Mouse (Mus musculus) heart, embryonic 16.5 days (tissue): ENCODE results near the gene Gpr3. TPM values are rescaled to one million over a fixed set of nuclear protein-coding genes. Genes with fewer than 3 reads are reported as not detected.

Source experiments
- ATAC-seq: fragments of 200-750 bp; cut with Nextera tagmentation; replicated peaks from 2 replicates; pipeline ENCODE4 v1.8.0; 2017; ENCODE audit warnings: moderate number of reproducible peaks; ENCODE audit not compliant: insufficient read depth, low FRiP score; ENCODE audit errors: extremely low read depth
- H3K27ac ChIP-seq: fragments of 300-500 bp; sonication (generic); 2 replicates; pipeline ENCODE4 v1.5.1; 2014; ENCODE audit warnings: mild to moderate bottlenecking, low read length, control low read depth, moderate library complexity
- H3K27me3 ChIP-seq: fragments of 300-500 bp; sonication (generic); 2 replicates; pipeline ENCODE4 v1.6.1; 2014; ENCODE audit warnings: low read length, mixed read lengths; ENCODE audit not compliant: control insufficient read depth, insufficient read depth
- H3K36me3 ChIP-seq: fragments of 300-500 bp; sonication (generic); 2 replicates; pipeline ENCODE4 v1.6.1; 2014; ENCODE audit not compliant: control insufficient read depth, insufficient read depth
- H3K4me1 ChIP-seq: fragments of 300-500 bp; sonication (generic); 2 replicates; pipeline ENCODE4 v1.6.1; 2014; ENCODE audit warnings: low read length, mixed read lengths; ENCODE audit not compliant: control insufficient read depth, insufficient read depth
- H3K4me2 ChIP-seq: fragments of 300-500 bp; sonication (generic); 2 replicates; pipeline ENCODE4 v1.6.1; 2014; ENCODE audit warnings: low read depth, mild to moderate bottlenecking, control low read depth, low read length
- H3K4me3 ChIP-seq: fragments of 300-500 bp; sonication (generic); 2 replicates; pipeline ENCODE4 v1.5.1; 2014; ENCODE audit warnings: mild to moderate bottlenecking, control low read depth, low read length
- H3K9ac ChIP-seq: fragments of 300-500 bp; sonication (generic); 2 replicates; pipeline ENCODE4 v1.6.1; 2014; ENCODE audit warnings: low read length, control low read depth
- H3K9me3 ChIP-seq: fragments of 300-500 bp; sonication (generic); replicated peaks from 2 replicates; pipeline ENCODE4 v1.6.1; 2016; ENCODE audit warnings: low read length; ENCODE audit not compliant: control insufficient read depth
- WGBS: fragments of 180-500 bp; shearing (Covaris S2); extraction: QIAGEN DNeasy Blood & Tissue Kit; methylation state at CpG from one replicate; pipeline ENCODE4 v1.1.7; 2014; 5-methylcytosine and 5-hydroxymethylcytosine counted together
- polyA plus RNA-seq: library from polyadenylated mRNA; unstranded; fragments of >200 nt; fragmentation: Nextera tagmentation; extraction: Ambion mirVana; gene quantifications from 2 replicates; pipeline ENCODE4 v1.2.1, GENCODE M21; 2015

Gene Gpr3
- polyA plus RNA-seq, 1 experiment from 2014 or later, result 0.14 TPM

DNA sequence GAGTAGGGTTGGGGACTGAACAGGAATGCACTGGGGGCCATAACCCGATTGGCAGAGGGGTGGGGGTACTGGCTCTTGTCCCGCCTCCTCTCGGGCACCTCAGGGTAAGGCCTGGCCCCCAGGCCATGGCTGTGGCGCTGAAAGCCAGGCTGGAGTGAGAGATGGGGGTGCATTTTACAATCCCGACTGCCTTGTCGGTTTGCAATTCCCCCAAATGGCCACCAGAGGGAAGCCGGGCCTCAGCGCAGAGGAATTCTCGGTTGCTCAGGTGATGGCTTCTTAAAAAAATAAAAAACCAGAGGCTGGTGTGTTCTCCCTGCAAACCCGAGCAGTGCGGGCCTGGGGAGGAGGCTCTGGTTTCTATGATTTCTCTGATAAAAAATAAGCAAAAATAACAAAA, 3.0 kb downstream of the Gpr3 start:
- Histone ChIP-seq H3K4me1 (peaks cover 16% of the 10 kb centered on the region), H3K9ac (no peak overlapping the region), H3K4me2 (no peak overlapping the region), H3K9me3 (no peaks in the 10 kb centered on the region), H3K4me3 (no peak overlapping the region), H3K27ac (no peak overlapping the region), H3K27me3 (peaks cover 12% of the 10 kb centered on the region), H3K36me3 (no peaks in the 10 kb centered on the region)
- 2% methylated on average over 11 of the region's 11 CpGs for WGBS
- ATAC-seq, result no peak

DNA sequence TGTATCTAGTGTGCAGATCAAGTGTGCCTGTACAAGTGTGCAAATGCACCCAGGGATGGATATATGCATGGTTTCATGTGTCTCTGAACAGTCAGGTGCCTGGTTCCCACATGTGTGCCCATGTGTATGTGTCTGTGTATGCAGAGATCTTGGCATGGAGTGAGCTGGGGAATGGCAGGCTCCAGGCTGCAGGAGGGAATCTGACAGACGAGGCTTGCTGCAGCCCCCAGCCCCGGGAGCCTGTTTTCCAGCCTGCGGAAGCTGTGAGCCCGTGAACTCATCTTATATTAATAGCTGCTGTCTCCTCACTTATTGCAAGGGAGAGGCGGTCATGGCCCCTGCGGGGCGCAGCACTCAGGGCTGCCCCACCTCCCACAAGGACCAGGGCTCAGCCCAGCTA, 8.0 kb downstream of the Gpr3 start:
- Histone ChIP-seq H3K4me3 (no peak overlapping the region), H3K9me3 (no peaks in the 10 kb centered on the region), H3K27ac (peak overlapping the region; percentile 59), H3K36me3 (no peaks in the 10 kb centered on the region; the same call in 1 of the 2 replicates), H3K27me3 (no peaks in the 10 kb centered on the region), H3K9ac (peak overlapping the region; percentile 59), H3K4me1 (peaks cover 27% of the 10 kb centered on the region), H3K4me2 (peak overlapping the region; percentile 19)
- 31% methylated on average over 7 of the region's 7 CpGs for WGBS
- ATAC-seq, result peak; percentile 33; the same call in 1 of the 2 replicates

DNA sequence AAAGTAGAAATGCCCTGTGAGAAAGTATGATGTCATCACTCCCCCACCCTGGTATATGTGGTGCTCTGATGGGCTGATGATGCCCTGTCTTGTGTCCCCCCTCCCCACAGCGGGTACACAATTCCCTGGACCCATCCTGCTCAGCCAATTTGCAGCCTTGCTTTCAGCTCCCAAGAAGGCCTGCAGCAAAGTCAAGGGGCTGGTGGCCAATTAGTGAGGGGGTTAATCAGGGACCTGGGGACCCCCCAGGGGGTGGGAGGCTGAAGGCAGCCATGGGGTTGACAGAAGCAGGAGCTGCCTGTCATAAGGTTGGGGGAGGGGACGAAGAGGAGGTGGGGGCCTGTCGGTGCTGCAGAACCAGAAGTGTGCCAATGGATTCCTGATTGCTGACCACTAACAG, 8.7 kb downstream of the Gpr3 start:
- ATAC-seq, result no peak
- no peaks in the 10 kb centered on the region for H3K27me3 ChIP-seq
- WGBS, result 56% methylated on average over 3 of the region's 3 CpGs
- H3K4me1 ChIP-seq, result peaks cover 34% of the 10 kb centered on the region
- H3K27ac ChIP-seq, result no peak overlapping the region
- H3K36me3 ChIP-seq, result no peaks in the 10 kb centered on the region; the same call in 1 of the 2 replicates
- no peaks in the 10 kb centered on the region for H3K9me3 ChIP-seq
- H3K4me3 ChIP-seq, result no peak overlapping the region
- H3K9ac ChIP-seq, result no peak overlapping the region
- no peak overlapping the region for H3K4me2 ChIP-seq

DNA sequence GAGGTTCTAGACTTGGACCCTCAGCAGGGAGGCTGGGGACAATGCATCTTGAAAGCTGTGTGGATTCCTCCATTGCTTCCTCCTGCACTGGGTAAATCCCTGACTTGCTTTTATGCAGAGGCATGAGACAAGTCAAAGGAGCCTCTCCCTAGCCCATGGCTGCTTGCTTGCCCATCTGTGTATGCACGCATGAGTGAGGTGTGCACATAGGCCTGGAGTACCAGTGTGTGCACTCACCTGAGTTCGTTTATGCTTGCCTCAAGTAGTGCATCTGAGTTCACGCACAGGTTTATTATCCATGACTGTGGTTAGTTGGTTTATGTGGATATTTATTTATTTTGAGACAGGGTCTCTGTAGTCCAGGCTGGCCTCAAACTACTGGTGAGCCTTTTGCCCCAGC, 10.1 kb downstream of the Gpr3 start:
- no peak overlapping the region for H3K9ac ChIP-seq
- H3K4me1 ChIP-seq, result peaks cover 48% of the 10 kb centered on the region
- H3K4me2 ChIP-seq, result no peak overlapping the region
- no peaks in the 10 kb centered on the region; the same call in 1 of the 2 replicates for H3K36me3 ChIP-seq
- no peak for ATAC-seq
- no peak overlapping the region for H3K4me3 ChIP-seq
- WGBS, result 92% methylated on average over 3 of the region's 3 CpGs
- H3K9me3 ChIP-seq, result no peaks in the 10 kb centered on the region
- H3K27me3 ChIP-seq, result no peaks in the 10 kb centered on the region
- H3K27ac ChIP-seq, result no peak overlapping the region

DNA sequence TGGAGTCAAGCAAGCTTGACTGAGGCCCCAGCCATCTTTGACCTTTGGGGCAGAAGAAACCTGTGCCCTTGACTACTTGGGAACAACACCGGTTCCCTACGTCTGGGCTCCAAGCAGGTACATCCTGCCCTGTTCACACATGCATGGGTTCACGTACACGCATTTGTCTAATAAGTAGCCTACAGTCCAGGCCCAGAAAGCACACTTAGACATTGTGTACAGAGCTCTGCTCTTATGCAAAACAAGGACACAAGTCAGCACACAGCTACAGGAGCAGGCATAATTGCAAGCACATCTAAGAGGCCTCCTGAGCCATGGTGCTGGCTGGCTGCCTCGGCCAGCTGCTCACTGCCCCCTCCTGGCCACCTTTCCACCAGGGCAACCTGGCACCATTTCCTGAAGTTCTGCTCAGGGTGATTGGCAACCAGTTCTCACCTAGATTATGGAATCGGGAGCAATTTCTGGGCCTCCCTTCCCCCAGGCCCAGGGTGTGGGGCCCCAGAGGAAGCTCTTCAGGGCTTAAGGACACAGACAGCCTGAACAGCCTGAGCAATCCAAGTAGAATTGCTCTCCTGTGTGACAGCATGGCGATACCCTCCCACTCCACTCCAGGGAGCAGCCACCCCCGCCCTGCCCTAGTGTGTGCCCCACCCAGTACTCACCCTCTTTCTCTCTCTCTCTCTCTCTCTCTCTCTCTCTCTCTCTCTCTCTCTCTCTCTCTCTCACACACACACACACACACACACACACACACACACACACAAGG, 11.1 kb downstream of the Gpr3 start:
- Histone ChIP-seq H3K27me3 (no peaks in the 10 kb centered on the region), H3K27ac (peak overlapping the region; percentile 70), H3K4me1 (peaks cover 56% of the 10 kb centered on the region), H3K9me3 (no peaks in the 10 kb centered on the region), H3K4me3 (no peak overlapping the region), H3K9ac (0 out of 2 replicates have a peak overlapping the region, but pooled peaks have one; percentile 7), H3K36me3 (no peaks in the 10 kb centered on the region; the same call in 1 of the 2 replicates), H3K4me2 (no peak overlapping the region)
- ATAC-seq, result peak; percentile 53; the same call in 1 of the 2 replicates
- WGBS, result 54% methylated on average over 8 of the region's 8 CpGs

DNA sequence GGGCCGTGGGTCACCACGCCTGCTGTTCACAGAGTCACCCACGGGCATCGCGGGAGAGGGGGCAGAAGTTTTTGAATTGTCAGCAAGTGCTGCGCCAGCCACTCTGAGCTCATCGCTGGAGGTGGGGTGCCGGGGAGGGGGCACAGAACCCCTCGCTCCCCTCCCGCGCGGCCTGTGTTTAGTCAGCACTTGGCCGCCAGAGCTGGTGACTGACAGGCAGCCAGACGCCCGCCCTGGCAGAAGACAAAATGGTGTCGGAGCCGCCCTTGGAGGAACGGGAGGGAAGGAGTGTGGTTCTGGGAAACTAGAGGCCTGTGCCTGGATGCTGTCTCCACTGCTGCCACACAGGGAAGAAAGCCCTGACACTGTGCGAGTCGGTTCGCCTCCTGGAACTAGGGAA, 12.0 kb downstream of the Gpr3 start:
- Histone ChIP-seq H3K27ac (peak overlapping the region; percentile 70), H3K9ac (peak overlapping the region; percentile 54), H3K4me3 (no peak overlapping the region), H3K9me3 (no peaks in the 10 kb centered on the region), H3K4me1 (peaks cover 56% of the 10 kb centered on the region), H3K27me3 (no peaks in the 10 kb centered on the region), H3K4me2 (peak overlapping the region; percentile 17; the same call in 1 of the 2 replicates), H3K36me3 (peaks cover 6% of the 10 kb centered on the region)
- 32% methylated on average over 21 of the region's 21 CpGs for WGBS
- ATAC-seq, result no peak

DNA sequence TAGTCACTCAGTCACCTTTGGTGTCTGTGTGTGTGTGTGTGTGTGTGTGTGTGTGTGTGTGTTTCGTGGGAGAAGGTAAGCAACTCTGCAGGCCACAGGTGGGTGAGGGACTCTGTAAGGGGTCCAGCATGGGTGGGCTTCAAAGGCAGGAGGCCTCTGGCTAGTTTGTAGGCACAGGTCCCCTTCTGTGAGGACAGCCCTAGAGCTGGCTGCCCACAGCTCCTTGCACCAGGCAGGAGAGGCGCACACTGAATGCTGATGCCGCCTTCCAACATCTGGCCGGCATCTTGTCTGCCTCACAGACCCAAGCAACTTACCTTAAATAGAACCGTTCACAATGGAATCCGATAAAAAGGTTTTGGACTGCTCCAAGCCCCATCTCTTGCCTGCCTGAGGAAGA, 12.6 kb downstream of the Gpr3 start:
- H3K27ac ChIP-seq, result peak overlapping the region; percentile 70
- ATAC-seq, result no peak
- H3K9me3 ChIP-seq, result no peaks in the 10 kb centered on the region
- peaks cover 55% of the 10 kb centered on the region for H3K4me1 ChIP-seq
- WGBS, result 56% methylated on average over 6 of the region's 6 CpGs
- no peak overlapping the region for H3K4me3 ChIP-seq
- no peaks in the 10 kb centered on the region for H3K27me3 ChIP-seq
- peak overlapping the region; percentile 54; the same call in 1 of the 2 replicates for H3K9ac ChIP-seq
- H3K4me2 ChIP-seq, result 0 out of 2 replicates have a peak overlapping the region, but pooled peaks have one; percentile 17
- H3K36me3 ChIP-seq, result peaks cover 8% of the 10 kb centered on the region

DNA sequence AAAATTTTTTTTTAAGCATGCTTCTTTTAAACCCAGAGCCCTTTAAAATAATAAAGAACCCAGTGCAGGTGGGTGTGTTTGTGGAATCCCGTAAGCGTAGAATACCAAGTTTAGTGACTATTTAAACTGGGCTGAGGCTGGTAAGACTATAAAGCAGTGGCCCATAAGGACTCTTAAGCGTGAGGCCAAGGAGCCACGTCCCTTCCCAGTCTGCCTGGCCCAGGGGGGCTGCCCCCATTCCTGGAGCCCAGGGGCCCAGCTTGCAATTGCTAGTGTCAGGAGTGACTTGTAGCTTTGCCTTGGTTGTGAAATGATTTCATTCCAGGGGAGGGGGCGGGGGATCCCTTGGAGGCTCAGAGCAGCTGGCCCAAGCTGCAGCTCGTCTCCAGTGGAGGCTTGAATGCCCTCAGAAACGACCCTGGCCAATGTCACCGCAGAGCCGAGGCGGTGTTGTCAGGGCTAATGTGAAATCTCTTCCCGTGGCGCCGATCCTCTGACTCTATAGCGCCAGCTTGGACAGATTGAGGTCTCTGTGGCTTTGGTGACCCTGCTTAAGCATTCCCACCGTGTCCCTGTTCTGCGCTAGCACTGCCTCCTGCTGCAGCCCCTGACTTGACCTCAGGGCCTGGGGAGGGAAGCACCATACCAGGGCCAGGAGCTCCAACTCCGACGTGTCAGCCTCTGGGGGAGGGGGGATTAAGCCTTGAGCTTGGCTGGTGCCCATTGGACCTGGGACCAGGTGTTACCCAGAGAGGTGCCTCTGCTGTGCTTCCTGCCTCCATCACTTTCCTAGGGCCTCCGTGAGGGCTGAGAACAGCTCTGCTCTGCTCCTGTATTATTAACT, 13.8 kb downstream of the Gpr3 start:
- WGBS, result 31% methylated on average over 19 of the region's 19 CpGs
- peaks cover 17% of the 10 kb centered on the region for H3K36me3 ChIP-seq
- H3K27ac ChIP-seq, result peak overlapping the region; percentile 85
- no peak overlapping the region for H3K4me3 ChIP-seq
- no peaks in the 10 kb centered on the region for H3K9me3 ChIP-seq
- ATAC-seq, result no peak
- no peaks in the 10 kb centered on the region for H3K27me3 ChIP-seq
- H3K9ac ChIP-seq, result peak overlapping the region; percentile 53
- no peak overlapping the region for H3K4me2 ChIP-seq
- H3K4me1 ChIP-seq, result peaks cover 49% of the 10 kb centered on the region
